Mouse (Mus musculus) liver, postnatal 0 days (tissue): Measurements from ENCODE around the gene Cstf1. TPM values are rescaled to one million over a fixed set of nuclear protein-coding genes. Genes with fewer than 3 reads are reported as not detected.

Source experiments
- ATAC-seq: fragments of 200-750 bp; cut with Nextera tagmentation; 2 replicates; pipeline ENCODE4 v1.8.0; 2017; ENCODE audit warnings: mild to moderate bottlenecking, moderate library complexity
- DNase-seq: peaks from one replicate; pipeline ENCODE4 v3.0.0-alpha.2; 2016
- H3K27ac ChIP-seq: fragments of 300-500 bp; sonication (generic); 2 replicates; pipeline ENCODE4 v1.5.1; 2014; ENCODE audit warnings: antibody characterized with exemption, moderate library complexity, mild to moderate bottlenecking, low read depth
- H3K27me3 ChIP-seq: fragments of 300-500 bp; sonication (generic); 2 replicates; pipeline ENCODE4 v1.6.1; 2014; ENCODE audit warnings: low read length, control low read depth, mixed read lengths; ENCODE audit not compliant: insufficient read depth
- H3K36me3 ChIP-seq: fragments of 300-500 bp; sonication (generic); replicated peaks from 2 replicates; pipeline ENCODE4 v1.6.1; 2014; ENCODE audit warnings: mild to moderate bottlenecking, control low read depth, low read length, moderate library complexity, mixed read lengths; ENCODE audit not compliant: insufficient read depth
- H3K4me1 ChIP-seq: fragments of 300-500 bp; sonication (generic); 2 replicates; pipeline ENCODE4 v1.6.1; 2014; ENCODE audit warnings: antibody characterized with exemption, mild to moderate bottlenecking, control low read depth; ENCODE audit not compliant: insufficient read depth
- H3K4me2 ChIP-seq: fragments of 300-500 bp; sonication (generic); 2 replicates; pipeline ENCODE4 v1.6.1; 2014; ENCODE audit warnings: low read depth, mild to moderate bottlenecking, low read length, moderate library complexity, mixed read lengths
- H3K4me3 ChIP-seq: fragments of 300-500 bp; sonication (generic); 2 replicates; pipeline ENCODE4 v1.5.1; 2014; ENCODE audit warnings: low read depth, low read length
- H3K9ac ChIP-seq: fragments of 300-500 bp; sonication (generic); replicated peaks from 2 replicates; pipeline ENCODE4 v1.6.1; 2014; ENCODE audit warnings: mild to moderate bottlenecking, moderate library complexity
- H3K9me3 ChIP-seq: fragments of 300-500 bp; sonication (generic); 2 replicates; pipeline ENCODE4 v1.6.1; 2016; ENCODE audit warnings: mild to moderate bottlenecking, control low read depth, low read length, mixed read lengths
- CTCF ChIP-seq: sonication (generic); IDR thresholded peaks from 2 replicates; pipeline ENCODE4 v1.5.1; 2016; ENCODE audit warnings: antibody characterized with exemption, low read depth
- EP300 ChIP-seq: IDR thresholded peaks from 2 replicates; pipeline ENCODE4 v1.6.1; 2016; ENCODE audit warnings: antibody characterized with exemption, low read depth, mild to moderate bottlenecking
- WGBS: fragments of 180-500 bp; shearing (Covaris S2); extraction: QIAGEN DNeasy Blood & Tissue Kit; methylation state at CpG from one replicate; pipeline ENCODE4 v1.1.7; 2014; ENCODE audit not compliant: insufficient replicate concordance; 5-methylcytosine and 5-hydroxymethylcytosine counted together
- polyA plus RNA-seq: library from polyadenylated mRNA; unstranded; fragments of >200 nt; fragmentation: Nextera tagmentation; extraction: Ambion mirVana; gene quantifications from 2 replicates; pipeline ENCODE4 v1.2.1, GENCODE M21; 2015

Cstf1 gene
- polyA plus RNA-seq, 1 experiment from 2014 or later = 16.2 TPM

- no peak overlapping the region for H3K27ac ChIP-seq
- DNase-seq = no peak
- no peaks in the 10 kb centered on the region for H3K9me3 ChIP-seq
- no peak overlapping the region for H3K4me2 ChIP-seq
- H3K9ac ChIP-seq = no peak overlapping the region
- H3K4me3 ChIP-seq = no peak overlapping the region
- peaks cover 4% of the 10 kb centered on the region; the same call in 1 of the 2 replicates for H3K4me1 ChIP-seq
- ATAC-seq = no peak
- TF ChIP-seq CTCF = no peak
- TF ChIP-seq EP300 = no peak
- H3K27me3 ChIP-seq = no peaks in the 10 kb centered on the region
- H3K36me3 ChIP-seq = no peaks in the 10 kb centered on the region
- 55% methylated on average over 5 of the region's 5 CpGs for WGBS
Observed at GRCm38 (mm10) chr2:172341606-172342005, 28.9 kb upstream of the Cstf1 start.

GRCm38 (mm10) chr2:172343751-172344150 lies 26.7 kb upstream of the Cstf1 start:
- Histone ChIP-seq H3K27ac (no peak overlapping the region), H3K9me3 (no peaks in the 10 kb centered on the region), H3K4me3 (no peak overlapping the region), H3K4me1 (peaks cover 9% of the 10 kb centered on the region), H3K9ac (no peak overlapping the region), H3K27me3 (no peaks in the 10 kb centered on the region), H3K36me3 (no peaks in the 10 kb centered on the region), H3K4me2 (no peak overlapping the region)
- no peak for DNase-seq
- 93% methylated on average over 7 of the region's 7 CpGs for whole genome bisulfite sequencing
- no peak for TF ChIP-seq EP300
- no peak for ATAC-seq

GRCm38 (mm10) chr2:172344669-172345068 lies 25.8 kb upstream of the Cstf1 start:
- no peak overlapping the region; the same call in 1 of the 2 replicates for H3K9ac ChIP-seq
- peak overlapping the region; percentile 98; the same call in 1 of the 2 replicates for H3K4me3 ChIP-seq
- 36% methylated on average over 5 of the region's 5 CpGs for WGBS

GRCm38 (mm10) chr2:172345258-172345738 lies 25.2 kb upstream of the Cstf1 start, which contains the start of gene Fam210b:
Gene Fam210b, plus strand, starts transcription at chr2:172345565.
- peaks cover 24% of the 10 kb centered on the region for H3K4me1 ChIP-seq
- TF ChIP-seq CTCF (no peak), EP300 (no peak)
- peaks cover 6% of the 10 kb centered on the region; the same call in 1 of the 2 replicates for H3K36me3 ChIP-seq
- peak within 1 kb of the TSS; percentile 95 for H3K9ac ChIP-seq
- 5% methylated on average over 35 of the region's 35 CpGs for WGBS
- ATAC-seq (peak; percentile 89), DNase-seq (peak; percentile 98)
- peak within 1 kb of the TSS; percentile 82 for H3K4me2 ChIP-seq
- H3K27ac ChIP-seq = peak within 1 kb of the TSS; percentile 93
- H3K27me3 ChIP-seq = no peaks in the 10 kb centered on the region
- no peaks in the 10 kb centered on the region for H3K9me3 ChIP-seq
- peak within 1 kb of the TSS; percentile 98 for H3K4me3 ChIP-seq

More at GRCm38 (mm10) chr2:172344669-172345068, 25.8 kb upstream of the Cstf1 start:
- TF ChIP-seq EP300 (no peak), CTCF (no peak)
- no peak for DNase-seq
- H3K27ac ChIP-seq = peak overlapping the region; percentile 32; the same call in 1 of the 2 replicates
- no peaks in the 10 kb centered on the region for H3K9me3 ChIP-seq
- ATAC-seq = no peak
- peak overlapping the region; percentile 58 for H3K4me2 ChIP-seq
- H3K27me3 ChIP-seq = no peaks in the 10 kb centered on the region
- peaks cover 18% of the 10 kb centered on the region for H3K4me1 ChIP-seq
- H3K36me3 ChIP-seq = peaks cover 6% of the 10 kb centered on the region; the same call in 1 of the 2 replicates

GRCm38 (mm10) chr2:172346034-172346929 lies 24.2 kb upstream of the Cstf1 start:
- ATAC-seq (peak; percentile 3; the same call in 1 of the 2 replicates), DNase-seq (peak; percentile 60)
- Histone ChIP-seq H3K4me3 (peak overlapping the region; percentile 98), H3K36me3 (peaks cover 10% of the 10 kb centered on the region), H3K9me3 (no peaks in the 10 kb centered on the region), H3K9ac (peak overlapping the region; percentile 95), H3K27ac (peak overlapping the region; percentile 93), H3K4me2 (peak overlapping the region; percentile 82), H3K27me3 (no peaks in the 10 kb centered on the region), H3K4me1 (peaks cover 34% of the 10 kb centered on the region)
- 7% methylated on average over 31 of the region's 31 CpGs for whole genome bisulfite sequencing
- no peak for TF ChIP-seq EP300
- TF ChIP-seq CTCF = no peak

GRCm38 (mm10) chr2:172346933-172347611 lies 23.4 kb upstream of the Cstf1 start:
- WGBS = 51% methylated on average over 8 of the region's 8 CpGs

More at GRCm38 (mm10) chr2:172346933-172347611, 23.4 kb upstream of the Cstf1 start:
- Histone ChIP-seq H3K9ac (peak overlapping the region; percentile 95), H3K36me3 (peaks cover 12% of the 10 kb centered on the region), H3K4me3 (peak overlapping the region; percentile 98), H3K4me1 (peaks cover 35% of the 10 kb centered on the region), H3K27ac (peak overlapping the region; percentile 93), H3K4me2 (peak overlapping the region; percentile 82), H3K9me3 (no peaks in the 10 kb centered on the region), H3K27me3 (no peaks in the 10 kb centered on the region)
- TF ChIP-seq CTCF (no peak), EP300 (peak; percentile 77)
- DNase-seq (peak; percentile 79), ATAC-seq (peak; percentile 26)
